ENCODE assay signal across 20 mouse cellular contexts in the genomic region with DNA sequence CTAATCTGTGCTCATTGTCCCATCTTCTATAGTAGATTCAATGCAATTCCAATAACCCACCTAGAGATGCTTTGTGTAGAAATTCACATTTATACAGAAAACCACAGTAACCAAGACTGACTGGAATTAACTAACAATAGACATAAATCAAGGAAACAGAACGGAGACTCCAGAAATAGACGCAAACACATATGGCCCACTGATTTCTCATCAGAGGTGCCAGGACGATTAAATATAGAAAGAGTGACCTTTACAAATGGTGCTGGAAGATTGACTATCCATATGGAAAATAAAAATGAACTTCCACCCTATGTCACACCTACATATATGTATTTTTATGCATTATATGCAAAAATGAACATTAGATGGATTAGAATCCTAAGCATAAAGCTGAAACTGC.
DNase-seq lines count a peak whose midpoint lies in the region; ATAC-seq lines count a peak whose summit lies in the region.
"Had no signal": no experiment of that assay in that cellular context is flagged by ENCODE, and none has a peak within 500 bp of the region (broad histone marks: within the 10 kb centered on the region; RNA-seq: fewer than 3 reads in every experiment).

No protein-coding gene starts in this region.

- DNase-seq in cerebellum, adult 11 months: no peak
- peak; percentile 8 for DNase-seq in cerebellum, adult 9-11 months
- DNase-seq in cerebellum, postnatal 10 days: no peak
- peak; percentile 25 for DNase-seq in layer of hippocampus, adult 9-10 months (ENCODE audit: low spot score)
- no peak for DNase-seq in layer of hippocampus, adult 8-10 months (ENCODE audit: low spot score in 2 of 2)
- DNase-seq in brain, adult 2 months (ENCODE audit: low read depth, low spot score): peak; percentile 68
- DNase-seq: adrenal gland, adult 8-10 months; adrenal gland, postnatal 14 days; adrenal gland, postnatal 36 days; B cell, adult 2 months; cerebellum, adult 18-20 months; cerebellum, postnatal 14 days; cerebellum, postnatal 36 days; embryo, embryonic 11 days had no signal

- peak; percentile 45; the same call in 1 of the 2 replicates for ATAC-seq in cerebellum, adult (ENCODE audit: insufficient number of reproducible peaks, low FRiP score, low TSS enrichment)
- ATAC-seq: activated CD4-positive, CD25-positive, alpha-beta regulatory T cell, adult 4 months; CD4-positive, CD25-positive, alpha-beta regulatory T cell, adult 4 months; forebrain, embryonic 14.5 days; forebrain, embryonic 16.5 days; Patski had no signal

Comparison
In these comparisons a context has a peak if more than half of its experiments do, and no peak if none do; other contexts are left out.
1. DNase-seq: peak in cerebellum, adult 9-11 months (single experiment), layer of hippocampus, adult 9-10 months (single experiment) and brain, adult 2 months (single experiment); none in cerebellum, adult 11 months (single experiment), cerebellum, postnatal 10 days (0 of 2) and layer of hippocampus, adult 8-10 months (0 of 2).